Mouse (Mus musculus) hematopoietic stem cell, adult 5-6 weeks (primary cell): Measurements from ENCODE around the gene Lgals9. TPM values are rescaled to one million over a fixed set of nuclear protein-coding genes. Genes with fewer than 3 reads are reported as not detected.

ENCODE experiments used
- ATAC-seq, 2 experiments: fragments of 125-278 bp in 1 of 2; replicated peaks in 1 of 2; 2 replicates each; pipeline ENCODE4 v1.8.0; 2016 to 2017; ENCODE audit warnings: inconsistent platforms in 2 of 2, mild to moderate bottlenecking in 2 of 2, moderate number of reproducible peaks in 2 of 2, low read depth in 1 of 2, moderate TSS enrichment in 1 of 2; ENCODE audit not compliant: low FRiP score in 2 of 2, poor library complexity in 2 of 2, severe bottlenecking in 2 of 2, insufficient read depth in 1 of 2, low TSS enrichment in 1 of 2
- total RNA-seq: library from RNA; stranded (forward); fragments of 172-1452, 232-1000 nt; gene quantifications from 2 replicates; pipeline ENCODE4 v1.2.3, GENCODE M21; 2017

The Lgals9 gene
- 66.6 and 104 TPM in 2 replicates for total RNA-seq

- peak; percentile 85 to 89 for ATAC-seq
Observed at GRCm38 (mm10) chr11:78984483-78985177, at the start of gene Lgals9. Gene Lgals9, minus strand, starts transcription at chr11:78984946.

GRCm38 (mm10) chr11:79033636-79034035 is 48.9 kb upstream of the Lgals9 start:
- ATAC-seq = no peak

- ATAC-seq = no peak
Observed at GRCm38 (mm10) chr11:79033021-79033420, 48.3 kb upstream of the Lgals9 start.

- no peak for ATAC-seq
Observed at GRCm38 (mm10) chr11:79031452-79031746, 46.7 kb upstream of the Lgals9 start.

GRCm38 (mm10) chr11:79030570-79031451 is 46.1 kb upstream of the Lgals9 start:
- peak; percentile 54 to 58 for ATAC-seq

GRCm38 (mm10) chr11:79023751-79024150 is 39.0 kb upstream of the Lgals9 start:
- peak in 1 of 2 experiments; percentile 10; a peak in 1 of 4 replicates for ATAC-seq

- ATAC-seq = peak; percentile 63 to 71
Observed at GRCm38 (mm10) chr11:79023342-79023741, 38.6 kb upstream of the Lgals9 start.

- no peak for ATAC-seq
Observed at GRCm38 (mm10) chr11:79022836-79023235, 38.1 kb upstream of the Lgals9 start.

- ATAC-seq = no peak
Observed at GRCm38 (mm10) chr11:79020535-79021045, 35.8 kb upstream of the Lgals9 start.

- ATAC-seq = peak in 1 of 2 experiments; percentile 9; a peak in 1 of 4 replicates
Observed at GRCm38 (mm10) chr11:79019839-79020534, 35.2 kb upstream of the Lgals9 start.

GRCm38 (mm10) chr11:79018954-79019704 is 34.4 kb upstream of the Lgals9 start:
- peak in 1 of 2 experiments; percentile 17; a peak in 1 of 4 replicates for ATAC-seq

- ATAC-seq = peak; percentile 7 to 24; a peak in 1 of 4 replicates
Observed at GRCm38 (mm10) chr11:79017161-79017606, 32.4 kb upstream of the Lgals9 start.

- ATAC-seq = no peak
Observed at GRCm38 (mm10) chr11:79016236-79016635, 31.5 kb upstream of the Lgals9 start.

GRCm38 (mm10) chr11:79015660-79016215 is 31.0 kb upstream of the Lgals9 start:
- ATAC-seq = no peak

GRCm38 (mm10) chr11:79014602-79015325 is 30.0 kb upstream of the Lgals9 start:
- ATAC-seq = no peak

GRCm38 (mm10) chr11:79013806-79014205 is 29.1 kb upstream of the Lgals9 start:
- no peak for ATAC-seq
